Mouse (Mus musculus) lung, postnatal 14 days (tissue): ENCODE results near the gene Stx18.

Source experiments
- DNase-seq: peaks from one replicate; pipeline ENCODE4 v3.0.0; 2021

Stx18 gene

GRCm38 (mm10) chr5:38080472-38080871 is 41.9 kb downstream of the Stx18 start:
- DNase-seq = no peak

DNA sequence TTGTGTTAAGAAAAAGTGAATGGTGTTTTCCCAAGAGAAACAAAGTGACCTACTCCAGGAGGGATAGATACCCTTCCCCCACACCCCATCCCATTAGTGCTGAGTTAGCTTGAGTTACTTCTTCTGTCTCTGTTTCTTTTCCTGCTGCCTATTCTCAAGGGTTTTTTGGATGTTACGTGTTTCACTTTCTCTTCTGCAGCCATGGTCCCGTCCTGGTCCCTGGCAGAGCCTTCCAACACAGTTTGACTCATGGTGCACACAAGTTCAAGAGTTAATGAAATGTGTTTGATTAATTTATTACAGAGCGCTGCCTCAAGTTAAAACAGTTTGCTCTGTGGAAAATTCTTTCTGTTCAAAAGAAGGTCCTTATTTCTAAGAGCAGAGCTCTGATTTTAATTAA is 44.0 kb downstream of the Stx18 start:
- DNase-seq = no peak

- DNase-seq = no peak
Measured at GRCm38 (mm10) chr5:38083362-38083761, 44.8 kb downstream of the Stx18 start.

GRCm38 (mm10) chr5:38084616-38085015 is 46.1 kb downstream of the Stx18 start:
- DNase-seq = no peak

GRCm38 (mm10) chr5:38085561-38086392 is 47.2 kb downstream of the Stx18 start:
- DNase-seq = peak; percentile 51

- no peak for DNase-seq
Measured at GRCm38 (mm10) chr5:38090111-38090510, 51.6 kb downstream of the Stx18 start.

GRCm38 (mm10) chr5:38090581-38090980 is 52.0 kb downstream of the Stx18 start:
- no peak for DNase-seq

DNA sequence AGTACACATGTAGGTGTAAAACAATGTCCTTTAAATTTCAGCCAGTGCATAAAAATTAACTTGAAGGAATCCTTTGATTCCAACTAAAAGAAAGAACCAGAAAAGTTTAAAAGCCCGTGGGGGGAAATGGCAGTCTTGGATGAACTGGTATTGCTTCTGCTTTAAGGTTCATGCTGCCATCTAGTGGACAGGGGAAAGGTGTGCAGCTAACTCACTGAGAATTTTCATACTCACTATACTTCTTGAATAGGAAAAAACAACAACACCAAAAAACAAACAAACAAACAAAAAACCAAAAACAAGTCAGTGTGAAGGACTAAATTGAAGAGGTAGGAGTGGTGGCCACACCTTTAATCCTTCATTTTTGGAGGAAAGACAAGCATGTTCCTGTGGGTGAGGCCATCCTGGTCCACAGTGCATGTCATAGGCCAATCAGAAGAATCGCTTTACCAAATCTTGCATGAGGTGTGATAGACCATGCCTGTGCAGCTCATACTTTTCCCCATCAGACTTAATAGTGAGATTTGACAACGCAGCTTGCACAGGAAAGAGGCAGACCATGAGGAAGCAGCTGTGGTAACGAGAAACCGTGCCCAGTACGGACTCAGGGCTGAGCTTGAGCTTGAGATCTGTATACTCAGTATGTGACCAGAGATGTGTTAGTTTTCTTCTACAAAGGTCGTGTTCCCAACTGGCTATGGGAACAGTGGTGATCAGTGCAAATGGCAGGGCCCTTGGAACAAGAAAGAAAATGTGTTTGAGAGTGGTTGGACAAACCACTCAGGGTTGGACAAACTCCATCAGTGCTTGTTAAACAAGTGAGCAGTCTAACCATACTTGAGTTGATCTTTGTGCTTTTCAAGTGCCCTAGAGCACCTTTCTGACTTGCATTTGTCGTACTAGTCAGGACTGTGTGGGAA is 52.8 kb downstream of the Stx18 start:
- DNase-seq = peak; percentile 44

- no peak for DNase-seq
Measured at GRCm38 (mm10) chr5:38091966-38092304, 53.4 kb downstream of the Stx18 start.

DNA sequence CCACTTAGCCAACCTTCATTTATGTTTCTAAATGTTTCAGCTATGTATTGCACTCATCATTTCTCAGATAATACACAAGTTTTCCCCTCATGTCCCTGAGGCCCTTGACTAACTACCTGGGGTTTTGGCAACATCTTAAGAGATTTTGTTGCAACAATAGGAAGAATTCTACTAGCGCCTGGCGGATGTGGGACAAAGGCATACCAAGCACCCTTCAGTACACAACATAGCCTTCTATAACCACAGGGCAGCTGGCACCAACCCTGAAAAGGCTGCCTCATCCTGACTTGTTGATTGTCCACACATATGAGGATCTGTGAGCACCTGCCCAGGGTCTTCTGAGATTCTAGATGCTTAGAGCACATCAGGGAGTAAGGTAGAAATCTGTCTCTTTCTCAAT is 55.8 kb downstream of the Stx18 start:
- DNase-seq = no peak

- DNase-seq = no peak
Measured at GRCm38 (mm10) chr5:38097501-38098093, 59.1 kb downstream of the Stx18 start.

DNA sequence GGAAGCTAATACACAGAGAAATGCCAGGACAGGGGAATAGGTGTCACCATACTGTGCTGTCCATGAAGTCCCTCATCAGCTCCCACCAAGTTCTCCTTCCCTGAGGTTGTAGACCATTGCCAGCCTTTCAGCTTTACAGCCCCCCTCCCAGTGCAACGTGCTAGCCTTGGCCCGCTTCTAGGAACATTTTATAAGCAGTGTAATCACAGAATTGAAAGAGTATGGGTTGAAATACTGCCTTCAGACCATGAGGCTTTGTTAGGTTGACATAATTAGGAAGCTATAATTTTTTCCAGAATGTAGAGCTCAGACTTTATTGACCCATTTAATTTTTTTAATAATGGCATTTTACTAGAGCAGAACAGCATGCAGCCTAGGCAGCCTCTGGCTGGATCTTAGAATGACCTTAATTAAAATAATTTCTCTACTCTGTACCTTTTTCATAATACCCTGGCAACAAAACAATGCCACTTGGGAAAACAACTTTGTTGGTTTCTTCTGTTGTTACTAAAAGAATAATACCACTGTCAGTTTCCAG is 60.7 kb downstream of the Stx18 start:
- no peak for DNase-seq

DNA sequence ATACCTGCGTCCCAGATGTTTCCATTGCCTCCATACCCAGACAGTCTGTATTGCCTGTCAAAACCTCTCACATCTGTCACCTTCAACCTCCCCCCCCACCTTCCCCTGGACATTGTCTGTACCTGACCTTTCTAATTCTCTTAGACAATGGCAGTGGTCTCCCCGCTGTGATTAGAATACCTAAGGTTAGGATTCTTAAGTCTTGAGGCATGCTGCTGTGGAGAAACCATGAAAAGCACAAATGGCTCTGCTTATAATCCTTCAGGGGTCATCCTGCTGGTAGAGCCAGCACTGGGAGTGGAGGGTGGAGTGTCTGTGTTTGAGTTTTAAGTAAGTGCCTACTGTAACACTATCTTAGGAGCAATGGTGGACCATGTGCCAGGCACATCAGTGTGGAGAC is 64.4 kb downstream of the Stx18 start:
- no peak for DNase-seq

DNA sequence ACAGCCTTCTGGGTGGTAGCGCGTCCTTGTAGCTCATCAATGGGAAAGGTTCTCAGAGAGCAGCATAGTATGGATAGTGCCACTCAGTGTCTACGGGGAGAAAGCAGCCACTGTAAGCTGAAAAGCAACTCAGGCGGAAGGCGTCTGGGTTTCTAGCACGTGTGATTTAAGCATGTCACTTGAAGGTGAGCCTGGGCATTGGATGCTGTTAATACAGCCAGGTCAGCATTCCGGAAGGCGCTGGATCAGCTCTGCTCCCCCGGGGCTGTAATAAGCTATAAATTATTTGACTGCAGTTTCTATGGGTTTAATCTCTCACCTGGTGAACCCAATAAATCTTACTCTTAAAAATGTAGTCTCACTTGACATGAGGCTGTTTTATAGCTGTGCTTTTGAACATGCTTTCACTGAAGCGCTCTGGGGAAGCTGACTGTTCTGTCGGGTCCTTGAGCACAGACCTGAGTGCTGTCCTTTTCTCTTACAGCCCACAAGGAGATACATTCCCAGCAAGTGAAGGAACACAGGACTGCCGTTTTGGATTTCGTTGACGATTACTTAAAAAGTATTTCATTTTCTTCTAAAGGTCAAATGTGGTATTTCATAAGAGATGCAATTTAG is 67.6 kb downstream of the Stx18 start:
- no peak for DNase-seq

GRCm38 (mm10) chr5:38106807-38107206 is 68.3 kb downstream of the Stx18 start:
- no peak for DNase-seq

DNA sequence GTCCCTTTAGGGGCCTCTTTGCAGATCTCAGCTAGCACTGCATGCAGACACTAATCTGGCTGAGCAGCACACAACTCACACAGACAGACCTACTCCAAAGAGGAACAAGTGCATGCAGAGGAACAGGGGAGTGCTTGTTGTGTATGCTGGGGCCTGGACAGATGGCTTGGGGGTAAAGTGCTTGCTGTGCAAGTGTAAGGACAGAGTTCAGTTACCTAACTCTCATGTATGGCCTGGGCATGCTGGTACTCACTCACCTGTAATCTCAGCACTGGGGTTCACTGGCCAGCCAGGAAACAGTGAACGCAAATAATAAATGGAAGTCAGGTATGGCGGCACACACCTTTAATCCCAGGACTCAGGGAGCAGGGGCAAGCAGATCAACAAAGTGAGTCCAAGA is 76.0 kb downstream of the Stx18 start:
- no peak for DNase-seq

DNA sequence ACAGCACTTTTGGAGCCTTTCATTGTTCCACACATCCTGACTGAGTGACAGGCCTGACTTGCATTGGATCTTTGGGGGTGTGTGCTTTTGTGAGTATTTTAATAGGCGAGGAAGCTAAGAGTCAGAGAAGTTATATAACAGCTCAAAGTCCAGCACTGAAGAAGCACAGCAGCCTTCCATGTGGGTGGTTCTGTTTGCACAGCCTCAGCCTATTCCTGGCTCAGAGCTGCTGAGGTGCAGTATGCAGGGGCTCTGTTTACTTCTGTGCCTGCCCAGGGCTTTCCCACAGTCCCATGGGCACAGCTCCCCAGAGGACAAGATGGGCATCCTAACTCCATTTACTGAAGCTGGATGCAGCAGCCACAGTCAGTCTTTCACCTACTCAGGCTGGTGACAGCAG is 78.5 kb downstream of the Stx18 start:
- DNase-seq = no peak

GRCm38 (mm10) chr5:38119268-38119667 is 80.7 kb downstream of the Stx18 start:
- no peak for DNase-seq

GRCm38 (mm10) chr5:38121699-38122098 is 83.2 kb downstream of the Stx18 start:
- DNase-seq = peak; percentile 5

- no peak for DNase-seq
Measured at GRCm38 (mm10) chr5:38126519-38127306, 88.2 kb downstream of the Stx18 start.

GRCm38 (mm10) chr5:38129339-38129738 is 90.8 kb downstream of the Stx18 start:
- no peak for DNase-seq

DNA sequence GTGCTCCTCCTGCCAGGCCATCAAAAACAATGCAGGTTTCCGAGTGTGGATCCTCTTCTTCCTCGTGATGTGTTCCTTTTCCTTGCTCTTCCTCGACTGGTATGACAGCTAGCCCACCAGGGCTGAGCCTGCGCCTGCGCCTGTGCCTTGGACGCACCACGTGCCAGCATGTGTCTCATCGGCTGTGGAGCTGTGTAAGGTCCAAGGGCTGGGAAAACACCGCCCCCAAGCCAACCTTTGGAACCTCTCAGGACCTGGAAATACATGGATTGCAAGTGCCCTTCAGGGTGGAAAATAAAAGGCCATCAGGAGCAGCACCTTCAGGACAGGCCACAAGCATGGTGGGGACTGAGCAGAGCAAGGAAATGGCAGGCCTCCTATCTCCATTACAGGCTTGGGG is 97.7 kb downstream of the Stx18 start:
- DNase-seq = no peak
